Mouse (Mus musculus): ENCODE measurements around the gene Tmem108. TPM values are rescaled to one million over a fixed set of nuclear protein-coding genes. Genes with fewer than 3 reads are reported as not detected.
A peak's percentile ranks its signal among the peaks of the same experiment; 100 is the strongest.

Gene Tmem108
- polyA plus RNA-seq, 1 experiment from 2014 or later = 88.6 TPM

DNA sequence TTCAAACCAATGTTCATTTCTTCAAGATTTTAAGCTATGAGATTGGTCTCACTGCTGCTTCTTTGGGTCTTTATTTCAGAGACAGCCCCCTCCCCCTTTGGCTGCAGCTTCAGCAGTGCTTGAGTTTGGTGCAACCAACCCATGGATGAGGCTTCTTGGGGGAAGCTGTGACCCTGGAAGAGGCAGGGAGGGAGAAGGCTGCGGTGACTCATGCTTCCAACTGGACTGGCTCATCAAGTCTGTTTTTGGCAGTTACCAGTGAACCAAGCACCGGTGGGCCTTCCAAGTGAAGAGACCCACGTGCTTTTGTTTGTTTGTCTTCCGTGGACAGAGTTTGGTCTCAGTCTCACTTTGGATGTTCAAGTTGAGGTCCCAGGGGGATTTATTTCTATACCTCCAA is 215.9 kb downstream of the Tmem108 start:
- H3K9ac ChIP-seq (replicated peaks; ENCODE audit: low read depth, low read length) = no peak overlapping the region
- H3K4me3 ChIP-seq (replicated peaks; ENCODE audit: low read length) = no peak overlapping the region
- H3K36me3 ChIP-seq (ENCODE audit: control insufficient read depth, insufficient read depth) = no peaks in the 10 kb centered on the region
- no peak for ATAC-seq
- H3K4me1 ChIP-seq (replicated peaks; ENCODE audit: control insufficient read depth, insufficient read depth, low read length) = peaks cover 45% of the 10 kb centered on the region
- WGBS = 77% methylated on average over 4 of the region's 4 CpGs
- H3K27ac ChIP-seq (ENCODE audit: low read length) = no peak overlapping the region
- no peaks in the 10 kb centered on the region for H3K27me3 ChIP-seq (replicated peaks; ENCODE audit: control insufficient read depth, insufficient read depth, low read length)
- H3K9me3 ChIP-seq (ENCODE audit: control insufficient read depth, low read length) = no peaks in the 10 kb centered on the region
- no peak overlapping the region for H3K4me2 ChIP-seq (ENCODE audit: low read length)

- ATAC-seq = no peak
- Histone ChIP-seq H3K4me2 (ENCODE audit: low read length) (no peak overlapping the region), H3K27me3 (replicated peaks; ENCODE audit: control insufficient read depth, insufficient read depth, low read length) (no peaks in the 10 kb centered on the region), H3K27ac (ENCODE audit: low read length) (no peak overlapping the region), H3K9ac (replicated peaks; ENCODE audit: low read depth, low read length) (no peak overlapping the region), H3K36me3 (ENCODE audit: control insufficient read depth, insufficient read depth) (no peaks in the 10 kb centered on the region), H3K9me3 (ENCODE audit: control insufficient read depth, low read length) (no peaks in the 10 kb centered on the region), H3K4me1 (replicated peaks; ENCODE audit: control insufficient read depth, insufficient read depth, low read length) (peaks cover 44% of the 10 kb centered on the region), H3K4me3 (replicated peaks; ENCODE audit: low read length) (no peak overlapping the region)
- WGBS = 54% methylated on average over 4 of the region's 4 CpGs
Observed at GRCm38 (mm10) chr9:103545271-103545670, 216.4 kb downstream of the Tmem108 start.

DNA sequence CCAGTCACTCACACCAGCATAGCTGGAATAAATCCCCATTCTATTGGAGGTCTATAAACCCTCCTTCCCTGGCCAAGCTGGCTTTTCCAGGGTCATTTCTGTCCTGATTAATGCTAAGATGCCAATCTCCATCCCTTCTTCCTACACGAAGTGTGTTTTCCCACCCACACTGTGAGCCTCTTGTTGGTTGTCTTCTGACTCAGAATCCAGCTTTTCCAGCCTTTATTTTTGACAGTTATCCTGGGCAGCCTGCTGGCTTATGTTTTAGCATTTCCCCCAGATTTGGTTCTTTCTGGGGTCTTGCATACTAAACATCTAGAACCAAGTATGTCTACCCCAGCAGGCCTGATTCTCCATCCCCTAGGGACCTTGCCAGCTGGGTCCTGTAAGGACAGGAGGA is 217.0 kb downstream of the Tmem108 start:
- H3K4me2 ChIP-seq (ENCODE audit: low read length) = no peak overlapping the region
- WGBS = 67% methylated on average over 1 of the region's 1 CpGs
- no peaks in the 10 kb centered on the region for H3K9me3 ChIP-seq (ENCODE audit: control insufficient read depth, low read length)
- no peak for ATAC-seq
- no peaks in the 10 kb centered on the region for H3K36me3 ChIP-seq (ENCODE audit: control insufficient read depth, insufficient read depth)
- H3K4me1 ChIP-seq (replicated peaks; ENCODE audit: control insufficient read depth, insufficient read depth, low read length) = peaks cover 50% of the 10 kb centered on the region
- no peak overlapping the region for H3K27ac ChIP-seq (ENCODE audit: low read length)
- H3K4me3 ChIP-seq (replicated peaks; ENCODE audit: low read length) = no peak overlapping the region
- no peaks in the 10 kb centered on the region for H3K27me3 ChIP-seq (replicated peaks; ENCODE audit: control insufficient read depth, insufficient read depth, low read length)
- H3K9ac ChIP-seq (replicated peaks; ENCODE audit: low read depth, low read length) = no peak overlapping the region

DNA sequence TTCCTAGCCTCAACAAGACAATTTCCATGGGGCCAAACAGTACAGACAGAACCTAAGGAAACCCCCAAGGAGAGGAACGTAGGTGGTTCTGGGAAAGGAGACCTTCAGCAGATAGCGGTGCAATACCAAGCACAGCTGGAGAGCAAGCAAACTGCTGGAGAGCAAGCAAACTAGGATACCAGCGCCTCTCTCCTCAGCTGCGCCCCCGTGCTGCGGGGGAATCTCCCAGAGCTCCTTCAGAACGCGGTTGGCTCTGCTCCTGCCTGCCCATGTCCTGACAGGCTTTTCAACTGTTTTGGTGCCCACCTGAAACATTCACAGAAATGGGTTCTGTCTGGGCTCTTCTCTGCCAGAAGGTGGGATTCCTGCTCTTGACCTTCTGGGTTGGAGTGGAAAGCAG is 221.1 kb downstream of the Tmem108 start:
- no peaks in the 10 kb centered on the region for H3K9me3 ChIP-seq (ENCODE audit: control insufficient read depth, low read length)
- ATAC-seq = no peak
- no peaks in the 10 kb centered on the region for H3K36me3 ChIP-seq (ENCODE audit: control insufficient read depth, insufficient read depth)
- H3K4me3 ChIP-seq (replicated peaks; ENCODE audit: low read length) = no peak overlapping the region
- H3K27me3 ChIP-seq (replicated peaks; ENCODE audit: control insufficient read depth, insufficient read depth, low read length) = no peaks in the 10 kb centered on the region
- H3K9ac ChIP-seq (replicated peaks; ENCODE audit: low read depth, low read length) = no peak overlapping the region
- H3K4me1 ChIP-seq (replicated peaks; ENCODE audit: control insufficient read depth, insufficient read depth, low read length) = peaks cover 44% of the 10 kb centered on the region
- H3K27ac ChIP-seq (ENCODE audit: low read length) = no peak overlapping the region
- WGBS = 80% methylated on average over 8 of the region's 8 CpGs
- no peak overlapping the region for H3K4me2 ChIP-seq (ENCODE audit: low read length)

DNA sequence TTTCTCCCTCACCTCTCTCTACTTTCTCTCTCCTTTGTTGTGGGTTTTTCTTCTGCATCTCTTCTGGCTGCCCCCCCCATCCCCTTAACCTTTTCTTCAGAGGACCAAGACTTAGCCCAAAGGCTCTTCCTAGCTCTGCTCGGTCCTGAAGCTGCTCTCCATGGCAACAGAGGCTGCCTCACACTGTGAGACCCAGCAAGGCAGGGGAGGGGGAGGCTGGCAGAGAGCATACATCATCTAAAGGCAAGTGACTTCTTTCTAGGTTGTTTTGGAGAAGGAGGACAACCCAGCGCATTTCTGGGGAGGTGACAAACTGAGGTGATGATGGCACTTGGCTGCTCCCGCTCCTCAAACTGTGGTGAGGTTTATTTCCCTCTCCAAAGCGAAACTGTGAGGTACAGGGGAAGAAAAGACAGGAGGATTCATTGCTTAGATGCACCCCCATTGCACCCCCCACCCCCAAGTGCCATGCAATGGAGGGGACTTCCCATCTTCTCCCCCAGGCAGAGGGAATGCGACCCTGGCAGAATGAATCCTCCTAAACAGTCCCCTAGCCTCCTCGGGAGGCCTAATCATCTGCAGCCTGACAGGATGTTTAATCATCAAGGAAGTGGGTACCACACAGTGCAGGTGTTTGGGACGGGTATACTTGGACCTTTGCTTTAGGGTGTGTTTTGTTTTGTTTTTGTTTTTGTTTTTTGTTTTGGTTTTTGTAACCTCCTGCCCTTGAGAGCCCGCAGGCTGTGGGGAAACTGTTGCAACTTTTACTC is 223.4 kb downstream of the Tmem108 start:
- Histone ChIP-seq H3K4me1 (replicated peaks; ENCODE audit: control insufficient read depth, insufficient read depth, low read length) (peaks cover 52% of the 10 kb centered on the region), H3K4me2 (ENCODE audit: low read length) (no peak overlapping the region), H3K27me3 (replicated peaks; ENCODE audit: control insufficient read depth, insufficient read depth, low read length) (no peaks in the 10 kb centered on the region), H3K27ac (ENCODE audit: low read length) (peak overlapping the region; percentile 9), H3K9me3 (ENCODE audit: control insufficient read depth, low read length) (no peaks in the 10 kb centered on the region), H3K9ac (replicated peaks; ENCODE audit: low read depth, low read length) (peak overlapping the region; percentile 1; the same call in 1 of the 2 replicates), H3K4me3 (replicated peaks; ENCODE audit: low read length) (no peak overlapping the region), H3K36me3 (ENCODE audit: control insufficient read depth, insufficient read depth) (no peaks in the 10 kb centered on the region)
- WGBS = 28% methylated on average over 8 of the region's 8 CpGs
- ATAC-seq = peak; percentile 86

DNA sequence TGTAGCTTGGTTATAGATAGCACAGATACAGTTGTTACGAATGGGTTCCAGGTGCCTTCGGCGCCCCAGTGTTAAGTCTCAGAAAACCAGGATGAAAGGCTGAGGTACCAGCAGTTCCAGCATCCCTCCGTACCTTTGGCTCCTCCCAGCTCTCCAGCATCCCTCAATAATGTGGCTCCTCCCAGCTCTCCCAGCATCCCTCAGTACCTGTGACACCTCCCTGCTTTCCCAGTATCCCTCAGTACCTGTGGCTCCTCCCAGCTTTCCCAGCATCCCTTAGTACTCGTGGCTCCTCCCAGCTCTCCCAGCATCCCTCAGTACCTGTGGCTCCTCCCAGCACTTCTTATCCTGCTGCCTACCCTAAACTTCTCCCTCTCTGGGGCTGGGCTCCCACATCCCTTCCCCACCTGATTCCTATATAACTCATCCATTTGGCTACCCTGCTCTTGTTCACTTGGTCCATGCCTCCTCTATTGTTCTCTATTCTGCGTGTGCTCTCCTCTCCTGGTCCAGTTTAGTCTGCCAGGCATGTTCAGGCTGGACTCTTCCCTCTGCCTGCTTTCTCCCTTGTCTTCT is 225.5 kb downstream of the Tmem108 start:
- H3K4me1 ChIP-seq (replicated peaks; ENCODE audit: control insufficient read depth, insufficient read depth, low read length) = peaks cover 48% of the 10 kb centered on the region
- ATAC-seq = no peak
- H3K4me3 ChIP-seq (replicated peaks; ENCODE audit: low read length) = no peak overlapping the region
- H3K9ac ChIP-seq (replicated peaks; ENCODE audit: low read depth, low read length) = no peak overlapping the region
- no peaks in the 10 kb centered on the region for H3K27me3 ChIP-seq (replicated peaks; ENCODE audit: control insufficient read depth, insufficient read depth, low read length)
- peak overlapping the region; percentile 18; the same call in 1 of the 2 replicates for H3K27ac ChIP-seq (ENCODE audit: low read length)
- H3K36me3 ChIP-seq (ENCODE audit: control insufficient read depth, insufficient read depth) = no peaks in the 10 kb centered on the region
- no peaks in the 10 kb centered on the region for H3K9me3 ChIP-seq (ENCODE audit: control insufficient read depth, low read length)
- WGBS = 70% methylated on average over 6 of the region's 6 CpGs
- no peak overlapping the region for H3K4me2 ChIP-seq (ENCODE audit: low read length)

GRCm38 (mm10) chr9:103525041-103525537 is 236.5 kb downstream of the Tmem108 start:
- Histone ChIP-seq H3K27ac (ENCODE audit: low read length) (peak overlapping the region; percentile 93), H3K27me3 (replicated peaks; ENCODE audit: control insufficient read depth, insufficient read depth, low read length) (no peaks in the 10 kb centered on the region), H3K9ac (replicated peaks; ENCODE audit: low read depth, low read length) (no peak overlapping the region), H3K4me3 (replicated peaks; ENCODE audit: low read length) (no peak overlapping the region), H3K4me2 (ENCODE audit: low read length) (0 out of 2 replicates have a peak overlapping the region, but pooled peaks have one; percentile 8), H3K9me3 (ENCODE audit: control insufficient read depth, low read length) (peaks cover 2% of the 10 kb centered on the region; the same call in 1 of the 2 replicates), H3K36me3 (ENCODE audit: control insufficient read depth, insufficient read depth) (no peaks in the 10 kb centered on the region), H3K4me1 (replicated peaks; ENCODE audit: control insufficient read depth, insufficient read depth, low read length) (peaks cover 37% of the 10 kb centered on the region)
- WGBS = 10% methylated on average over 10 of the region's 10 CpGs
- ATAC-seq = peak; percentile 60

DNA sequence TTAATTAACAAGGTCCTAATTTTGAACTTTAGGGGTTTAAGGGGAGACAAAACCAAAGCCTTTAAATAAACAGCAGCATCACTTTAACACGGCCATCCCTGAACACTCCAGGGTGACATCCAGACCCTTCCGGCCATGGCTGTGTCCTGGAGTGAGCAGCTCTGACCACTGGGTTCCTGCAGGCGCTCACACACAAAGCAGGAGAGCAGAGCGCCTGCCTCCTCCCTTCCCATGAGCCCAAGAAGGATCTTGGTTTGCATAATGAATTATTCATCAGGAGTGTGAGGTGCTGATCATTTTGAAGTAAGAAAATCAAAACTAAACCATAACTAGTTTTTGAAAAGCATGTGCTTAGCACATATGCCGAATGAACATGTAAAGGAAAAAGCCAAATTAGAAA is 237.0 kb downstream of the Tmem108 start:
- peak overlapping the region; percentile 17 for H3K4me2 ChIP-seq (ENCODE audit: low read length)
- no peak overlapping the region for H3K4me3 ChIP-seq (replicated peaks; ENCODE audit: low read length)
- peak; percentile 81 for ATAC-seq
- peak overlapping the region; percentile 40; the same call in 1 of the 2 replicates for H3K9ac ChIP-seq (replicated peaks; ENCODE audit: low read depth, low read length)
- WGBS = 7% methylated on average over 5 of the region's 5 CpGs
- no peaks in the 10 kb centered on the region for H3K9me3 ChIP-seq (ENCODE audit: control insufficient read depth, low read length)
- H3K36me3 ChIP-seq (ENCODE audit: control insufficient read depth, insufficient read depth) = no peaks in the 10 kb centered on the region
- no peaks in the 10 kb centered on the region for H3K27me3 ChIP-seq (replicated peaks; ENCODE audit: control insufficient read depth, insufficient read depth, low read length)
- peaks cover 37% of the 10 kb centered on the region for H3K4me1 ChIP-seq (replicated peaks; ENCODE audit: control insufficient read depth, insufficient read depth, low read length)
- H3K27ac ChIP-seq (ENCODE audit: low read length) = peak overlapping the region; percentile 93

- Histone ChIP-seq H3K9ac (replicated peaks; ENCODE audit: low read depth, low read length) (0 out of 2 replicates have a peak overlapping the region, but pooled peaks have one; percentile 24), H3K9me3 (ENCODE audit: control insufficient read depth, low read length) (no peaks in the 10 kb centered on the region), H3K4me3 (replicated peaks; ENCODE audit: low read length) (no peak overlapping the region), H3K27me3 (replicated peaks; ENCODE audit: control insufficient read depth, insufficient read depth, low read length) (no peaks in the 10 kb centered on the region), H3K36me3 (ENCODE audit: control insufficient read depth, insufficient read depth) (peaks cover under 1% of the 10 kb centered on the region; the same call in 1 of the 2 replicates), H3K27ac (ENCODE audit: low read length) (peak overlapping the region; percentile 93), H3K4me1 (replicated peaks; ENCODE audit: control insufficient read depth, insufficient read depth, low read length) (peaks cover 37% of the 10 kb centered on the region), H3K4me2 (ENCODE audit: low read length) (peak overlapping the region; percentile 18; the same call in 1 of the 2 replicates)
- peak; percentile 85 for ATAC-seq
- WGBS = 18% methylated on average over 7 of the region's 7 CpGs
Observed at GRCm38 (mm10) chr9:103523742-103524403, 237.8 kb downstream of the Tmem108 start.

All from forebrain, embryonic 16.5 days (tissue).